ENCODE assay signal across 8 mouse cellular contexts in genomic region chr9:69368071-69368470, GRCm38 (mm10). TPM values are rescaled to one million over a fixed set of nuclear protein-coding genes. Genes with fewer than 3 reads are reported as not detected.
DNase-seq lines count a peak whose midpoint lies in the region; ATAC-seq and TF ChIP-seq lines count a peak whose summit lies in the region.

No protein-coding gene starts in this region.

- H3K79me2 ChIP-seq in heart, adult 2 months (replicated peaks; ENCODE audit: control insufficient read depth, insufficient read depth, low read length): no peaks in the 10 kb centered on the region

- H3K4me1 ChIP-seq in heart, adult 2 months (ENCODE audit: control insufficient read depth, insufficient read depth, low read length): peaks cover 3% of the 10 kb centered on the region; the same call in 1 of the 2 replicates
- no peaks in the 10 kb centered on the region for H3K4me1 ChIP-seq in heart, embryonic 11.5 days (ENCODE audit: control insufficient read depth, insufficient read depth, low read length)
- no peaks in the 10 kb centered on the region for H3K4me1 ChIP-seq in spleen, adult 2 months (ENCODE audit: control insufficient read depth, insufficient read depth, insufficient read length)

- 76% methylated on average over 8 of the region's 8 CpGs for WGBS in heart, adult 2 months
- WGBS in heart, embryonic 11.5 days (ENCODE audit: insufficient replicate concordance): 70% methylated on average over 8 of the region's 8 CpGs
- 66% methylated on average over 8 of the region's 8 CpGs for WGBS in spleen, adult 2 months

- H3K27me3 ChIP-seq in heart, adult 2 months (ENCODE audit: control insufficient read depth, insufficient read depth, low read length): no peaks in the 10 kb centered on the region
- no peaks in the 10 kb centered on the region for H3K27me3 ChIP-seq in heart, embryonic 11.5 days (ENCODE audit: control insufficient read depth, insufficient read depth, low read length)
- H3K27me3 ChIP-seq in spleen, adult 2 months (ENCODE audit: control insufficient read depth, insufficient read depth, low read length): no peaks in the 10 kb centered on the region

- no peaks in the 10 kb centered on the region for H3K9me3 ChIP-seq in heart, embryonic 11.5 days (replicated peaks; ENCODE audit: control insufficient read depth, low read length)

- ATAC-seq in heart, embryonic 11.5 days (replicated peaks; ENCODE audit: insufficient number of reproducible peaks, low FRiP score, low TSS enrichment): no peak

- H3K36me3 ChIP-seq in heart, adult 2 months (ENCODE audit: control insufficient read depth, insufficient read depth, low read length): peaks cover 6% of the 10 kb centered on the region
- H3K36me3 ChIP-seq in heart, embryonic 11.5 days (ENCODE audit: control insufficient read depth, insufficient read depth, low read length): no peaks in the 10 kb centered on the region
- no peaks in the 10 kb centered on the region for H3K36me3 ChIP-seq in spleen, adult 2 months (ENCODE audit: control insufficient read depth, insufficient read depth, low read length)

- TF ChIP-seq POLR2A in heart, adult 2 months (IDR thresholded peaks at IDR 0.05; ENCODE audit: insufficient read depth, low read depth, low read length): no peak
- no peak for TF ChIP-seq POLR2A in spleen, adult 2 months (IDR thresholded peaks at IDR 0.05; ENCODE audit: low read depth, low read length)

- intact Hi-C loops in heart, adult 2 months (cut with DNase I): loop anchor here (5.0 to 10.0 kb wide), 3 partner anchors 413 to 1353 kb away; no protein-coding TSS in a partner anchor

- peak; percentile 57 to 77 for DNase-seq in heart, adult 2 months
- DNase-seq in MN1 (ENCODE audit: low spot score): peak; percentile 25
- peak; percentile 76 for DNase-seq in cerebellum, adult 11-12 months
- DNase-seq in gastrocnemius, adult 8-10 months (ENCODE audit: low spot score in 2 of 2): peak; percentile 59 to 60
- peak; percentile 50 to 73 for DNase-seq in layer of hippocampus, adult 2 months (ENCODE audit: low spot score in 2 of 2)
- peak; percentile 72 for DNase-seq in lung, postnatal 25 days (ENCODE audit: low spot score)
- peak in 1 of 2 experiments; percentile 60 for DNase-seq in spleen, adult 2 months (ENCODE audit: low read depth in 1 of 2, low spot score in 2 of 2)

- peak; percentile 68; the same call in 1 of the 2 replicates for TF ChIP-seq EP300 in heart, adult 2 months (IDR thresholded peaks at IDR 0.05; ENCODE audit: insufficient read depth, low read depth, low read length)

- no peak overlapping the region for H3K4me3 ChIP-seq in heart, adult 2 months
- no peak overlapping the region for H3K4me3 ChIP-seq in heart, embryonic 11.5 days (ENCODE audit: low read depth, low read length)
- H3K4me3 ChIP-seq in layer of hippocampus, adult 2 months: no peak overlapping the region
- H3K4me3 ChIP-seq in spleen, adult 2 months (ENCODE audit: extremely low read depth, insufficient read depth, insufficient read length): no peak overlapping the region

- H3K27ac ChIP-seq in heart, adult 2 months: no peak overlapping the region
- H3K27ac ChIP-seq in heart, embryonic 11.5 days (ENCODE audit: low read depth, low read length): no peak overlapping the region
- H3K27ac ChIP-seq in layer of hippocampus, adult 2 months: no peak overlapping the region
- H3K27ac ChIP-seq in spleen, adult 2 months (ENCODE audit: insufficient read depth, low read length): no peak overlapping the region

- H3K4me2 ChIP-seq in heart, embryonic 11.5 days: no peak overlapping the region

- H3K9ac ChIP-seq in heart, adult 2 months (ENCODE audit: low read depth, low read length): no peak overlapping the region
- no peak overlapping the region for H3K9ac ChIP-seq in heart, embryonic 11.5 days (ENCODE audit: low read depth, low read length)

- peak; percentile 98 for TF ChIP-seq CTCF in heart, adult 2 months (IDR thresholded peaks at IDR 0.05)
- TF ChIP-seq CTCF in layer of hippocampus, adult 2 months (conservative IDR thresholded peaks at IDR 0.05): peak; percentile 91
- peak; percentile 80; the same call in 1 of the 2 replicates for TF ChIP-seq CTCF in spleen, adult 2 months (IDR thresholded peaks at IDR 0.05; ENCODE audit: extremely low read depth, insufficient read depth, insufficient read length, insufficient replicate concordance)

RNA-seq across cellular contexts. Expression of gene Ice2, which starts 29.6 kb away (rescaled TPM):
- 1 to 10 TPM; 4.9 to 9.1 TPM for total RNA-seq in heart, adult 2 months (2021)
- polyA plus RNA-seq in heart, adult 2 months (2012; rRNA removed): 1.9 and 3.9 TPM in 2 replicates
- polyA plus RNA-seq in heart, embryonic 11.5 days (2014; fragmentation: Nextera tagmentation; extraction: Ambion mirVana): 14.5 and 15.6 TPM in 2 replicates
- 1 to 10 TPM; 3.7 to 5.1 (median 3.9) TPM for total RNA-seq in gastrocnemius, adult 8-10 months (2022)
- 10 to 100 TPM; 12.1 to 12.3 TPM for total RNA-seq in layer of hippocampus, adult 2 months (2021)
- polyA plus RNA-seq in spleen, adult 2 months (2012; rRNA removed): 2.2 and 2.6 TPM in 2 replicates
